Mouse (Mus musculus) megakaryocyte, embryonic 14.5 days (primary cell): ENCODE measurements around the gene Chst8.

ENCODE experiments used
- FLI1 ChIP-seq: IDR thresholded peaks from 2 replicates; pipeline ENCODE4 v1.6.1; 2012; ENCODE audit warnings: low read length, inconsistent platforms, mixed read lengths
- GATA1 ChIP-seq: IDR thresholded peaks from 3 replicates; pipeline ENCODE4 v1.6.1; 2012; ENCODE audit warnings: mixed read lengths, low read length, inconsistent platforms, borderline replicate concordance

- TF ChIP-seq GATA1 = no peak
- TF ChIP-seq FLI1 = no peak
These were observed 8.0 kb upstream of the Chst8 start for GRCm38 (mm10) chr7:34820554-34820953.
